Mouse (Mus musculus): Measurements from ENCODE around the gene Triml2. TPM values are rescaled to one million over a fixed set of nuclear protein-coding genes. Genes with fewer than 3 reads are reported as not detected.

Gene Triml2
- polyA plus RNA-seq, 1 experiment from 2014 or later, result not detected

Other genes starting within 250 kb of the Triml2 start
- gene Triml1, start 39.1 kb upstream of the Triml2 start, polyA plus RNA-seq (2018), result not detected in 3 replicates
- not detected in 3 replicates for gene Zfp42, start 126.4 kb downstream of the Triml2 start, polyA plus RNA-seq (2018)